Mouse (Mus musculus) spleen, adult 2 months (tissue): ENCODE results near the gene Cblb.

Experiments used
- CTCF ChIP-seq: fragments of 200-500 bp; IDR thresholded peaks from 2 replicates; pipeline ENCODE4 v1.5.1; 2011; ENCODE audit warnings: mild to moderate bottlenecking, inconsistent platforms; ENCODE audit not compliant: insufficient read depth, insufficient read length, insufficient replicate concordance; ENCODE audit errors: extremely low read depth
- POLR2A ChIP-seq: fragments of 200-500 bp; IDR thresholded peaks from 2 replicates; pipeline ENCODE4 v1.6.1; 2011; ENCODE audit warnings: low read depth, low read length, inconsistent platforms

DNA sequence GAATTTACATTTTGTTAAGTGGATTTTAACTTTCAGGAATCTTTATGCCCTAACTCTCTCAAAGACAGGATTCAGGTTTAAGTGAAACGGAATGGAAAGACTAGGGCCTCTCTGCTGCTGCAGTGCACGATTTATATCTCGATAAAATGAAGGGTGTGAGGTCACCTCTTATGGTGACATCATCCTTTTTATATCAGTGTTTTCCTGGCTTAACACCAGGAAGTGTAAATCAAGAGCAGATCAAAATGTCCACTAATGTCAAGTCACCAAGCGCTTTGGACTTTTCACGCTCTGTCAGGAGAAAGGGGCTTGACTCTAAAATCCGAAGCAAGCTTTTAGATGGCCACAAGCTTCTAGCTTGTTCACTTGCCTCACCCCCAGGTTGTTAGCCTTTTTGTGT lies 38.6 kb downstream of the Cblb start:
- TF ChIP-seq CTCF = no peak
- TF ChIP-seq POLR2A = no peak
